Mouse (Mus musculus) adrenal gland, adult 2 months (tissue): ENCODE measurements around the gene Haus4. TPM values are rescaled to one million over a fixed set of nuclear protein-coding genes. Genes with fewer than 3 reads are reported as not detected.

Experiments used
- DNase-seq: peaks from one replicate; pipeline ENCODE4 v3.0.0; 2021
- polyA plus RNA-seq: library from polyadenylated mRNA; depleted of rRNA; stranded (reverse); fragments of >200 nt; gene quantifications from 2 replicates; pipeline ENCODE4 v1.2.3, GENCODE M21; 2012
- total RNA-seq, 2 experiments: library from RNA; stranded (reverse); gene quantifications; 2 replicates each; pipeline ENCODE4 v1.2.3; 2021

Gene Haus4
- total and polyA plus RNA-seq, 3 experiments = 13.9 to 26.6 (median 21.0) TPM

DNA sequence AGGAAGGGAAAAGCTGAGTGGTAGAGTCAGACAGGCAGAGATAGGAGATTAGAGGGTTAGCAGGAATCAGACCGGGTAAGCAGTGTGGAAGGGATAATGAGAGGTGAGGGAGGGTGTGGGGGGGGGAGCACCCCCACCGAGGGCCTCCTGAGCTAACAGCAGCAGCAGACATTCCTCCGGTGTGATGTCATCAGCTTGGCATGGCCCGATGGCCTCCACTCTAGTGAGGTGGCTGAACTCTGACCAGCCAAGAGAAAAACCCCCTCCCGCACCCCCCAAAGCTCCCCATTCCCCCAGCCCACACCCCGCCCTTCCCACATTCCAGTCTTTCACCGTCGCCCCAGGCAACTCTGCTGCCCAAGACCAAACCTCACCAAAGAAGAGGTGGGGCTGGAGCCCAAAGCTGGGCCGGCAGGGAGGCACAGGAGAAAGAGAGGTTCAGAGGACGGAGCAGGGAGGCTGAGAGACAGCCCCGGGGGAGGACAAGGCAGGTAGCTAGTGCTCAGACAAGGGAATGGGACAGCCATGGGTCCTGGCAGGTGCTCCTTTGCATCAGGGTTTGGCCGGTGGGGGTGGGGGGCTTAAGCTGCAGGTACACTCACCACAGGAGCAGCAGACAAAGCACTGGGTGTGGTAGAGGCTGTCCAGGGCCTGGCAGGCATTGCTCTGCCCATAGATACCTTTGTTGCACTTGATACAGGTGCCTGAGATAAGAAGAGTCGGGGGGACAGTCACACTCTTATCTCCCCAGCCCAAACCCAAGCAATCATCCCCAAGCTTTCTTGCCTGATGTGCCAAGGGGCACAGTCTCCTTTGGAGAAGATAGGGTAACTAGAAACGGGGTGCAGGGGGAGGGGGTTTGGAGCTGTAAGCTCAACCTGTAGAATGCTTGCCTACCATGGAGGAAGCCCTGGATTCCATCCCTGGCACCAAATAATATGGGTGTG is 18.6 kb upstream of the Haus4 start:
- peak; percentile 82 for DNase-seq

DNA sequence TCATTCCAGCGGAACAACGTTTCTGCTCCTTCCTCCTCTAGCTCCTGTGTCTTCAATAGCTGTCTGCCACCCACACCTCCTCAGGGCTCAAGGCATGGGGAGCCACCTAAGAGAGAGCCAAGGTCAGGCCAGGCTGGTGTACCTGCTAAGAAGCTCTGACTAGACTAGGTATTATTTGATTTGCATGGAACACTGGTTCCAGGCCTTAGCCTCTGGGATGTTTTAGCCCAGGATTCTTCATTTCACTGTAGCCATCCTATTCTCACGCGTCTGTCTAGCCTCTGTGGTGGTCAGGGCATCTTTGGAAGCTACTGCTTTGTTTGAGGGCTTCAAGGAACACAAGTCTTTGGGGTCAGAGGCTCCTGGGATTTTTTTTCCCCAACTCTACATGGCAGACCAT is 17.7 kb upstream of the Haus4 start:
- DNase-seq = no peak

DNA sequence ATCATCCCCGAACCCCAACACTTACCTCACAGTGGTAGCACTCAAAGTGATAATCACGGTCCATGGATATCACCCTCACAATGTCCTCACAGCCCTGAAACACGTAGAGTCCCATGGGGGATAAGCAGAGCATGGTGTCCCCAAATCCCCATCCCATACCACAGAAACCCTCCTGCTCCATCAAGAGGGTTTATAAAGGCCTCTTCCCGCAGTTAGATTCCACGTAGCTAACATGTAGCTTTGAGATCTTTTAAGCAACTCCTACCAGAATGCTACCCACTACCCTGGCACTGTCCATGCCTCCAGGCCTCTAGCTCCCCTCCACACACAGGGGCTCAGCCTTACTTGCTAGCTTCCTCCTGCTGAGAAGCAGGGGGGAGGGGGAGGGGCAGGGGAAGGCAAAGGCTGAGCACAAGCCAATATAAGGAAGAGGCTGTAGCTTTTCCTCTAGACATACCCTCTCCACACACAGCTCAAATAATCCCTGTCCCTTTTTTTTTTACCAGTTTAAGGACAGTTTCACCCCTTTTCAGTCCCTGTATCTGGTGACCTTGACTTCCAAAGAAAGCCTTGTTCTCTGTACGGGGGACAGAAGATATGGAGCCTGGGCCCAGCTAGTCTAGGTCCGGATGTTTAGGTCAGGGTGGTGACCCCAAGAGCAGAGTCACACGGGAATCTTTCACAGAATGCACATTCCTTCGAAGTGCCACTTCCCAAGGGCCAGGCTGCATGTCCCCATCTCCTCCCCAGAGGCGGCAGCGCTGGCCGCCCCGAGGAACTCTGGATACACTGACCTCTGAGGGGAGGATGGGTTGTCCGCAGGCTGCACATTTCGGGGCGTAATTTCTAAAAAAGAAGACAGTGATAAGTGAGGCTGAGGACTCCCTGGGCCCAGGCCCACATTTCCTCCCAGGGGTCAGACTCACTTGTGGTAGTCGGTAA is 15.3 kb upstream of the Haus4 start:
- no peak for DNase-seq

DNA sequence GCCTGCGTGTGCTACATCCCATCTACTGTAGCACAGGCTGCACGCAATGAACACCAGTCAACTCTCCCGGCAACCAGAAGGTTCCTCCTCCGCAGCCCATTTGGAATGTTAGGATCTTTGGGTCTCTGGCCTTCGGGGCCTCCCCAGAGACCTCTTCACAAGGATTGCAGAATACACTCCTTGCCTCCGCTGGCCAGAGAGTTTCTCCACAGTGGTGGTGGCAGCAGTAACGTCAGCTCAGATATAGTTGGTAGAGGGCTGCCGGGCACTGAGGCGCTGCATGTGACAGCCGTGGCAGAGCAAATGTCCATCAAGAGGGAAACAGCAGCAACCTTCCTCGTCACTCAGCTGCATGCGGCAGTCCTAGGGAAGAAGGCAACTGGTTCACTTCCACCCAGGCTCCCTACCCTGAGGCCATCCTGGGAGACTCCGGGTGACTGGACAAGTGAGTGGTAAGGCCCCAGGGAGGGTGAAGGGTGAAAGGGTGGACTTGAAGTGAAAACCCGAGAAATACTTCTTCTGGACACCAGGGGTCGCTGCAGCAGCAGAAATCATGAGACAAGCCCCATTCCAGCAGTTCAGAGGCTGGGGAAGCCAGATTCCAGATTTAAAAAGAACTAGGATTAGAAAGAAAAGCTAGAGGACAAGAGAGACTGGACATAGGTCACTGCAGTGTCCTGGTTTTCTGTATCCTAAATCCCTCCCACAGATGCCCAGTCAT is 14.4 kb upstream of the Haus4 start:
- peak; percentile 79 for DNase-seq

DNA sequence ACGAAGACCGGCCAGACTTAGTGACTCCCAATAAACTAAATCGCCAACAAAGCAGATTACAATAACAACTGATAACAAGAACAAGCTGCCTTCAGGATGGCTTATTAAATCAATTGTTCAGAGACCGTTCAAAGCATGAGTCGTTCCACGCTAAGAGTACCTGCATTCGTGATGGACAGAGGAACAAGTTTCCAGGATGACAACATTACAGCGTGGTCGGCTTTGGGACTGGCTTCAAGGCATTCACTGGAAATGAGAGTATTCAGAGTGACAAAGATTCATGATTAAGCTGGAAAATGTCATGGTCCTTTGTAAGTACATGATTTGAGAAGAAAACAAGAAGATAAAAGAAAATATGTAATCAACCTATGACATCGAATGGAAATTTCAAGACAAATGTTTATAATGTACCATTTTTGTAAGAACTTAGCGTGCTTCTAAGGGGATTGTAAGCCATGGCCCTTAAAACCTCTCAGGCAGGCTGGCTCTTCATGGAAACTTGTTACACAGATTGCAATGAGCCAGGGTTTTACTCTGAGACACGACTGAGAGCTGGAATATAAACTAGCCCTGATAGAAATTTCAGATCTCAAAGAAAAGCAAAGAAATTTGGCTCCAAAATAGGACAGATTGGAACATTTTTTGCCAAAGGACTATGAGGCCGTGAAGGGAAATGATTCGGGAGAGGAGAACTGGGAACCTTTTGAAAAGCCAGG is 6.3 kb upstream of the Haus4 start:
- DNase-seq = peak; percentile 42

DNA sequence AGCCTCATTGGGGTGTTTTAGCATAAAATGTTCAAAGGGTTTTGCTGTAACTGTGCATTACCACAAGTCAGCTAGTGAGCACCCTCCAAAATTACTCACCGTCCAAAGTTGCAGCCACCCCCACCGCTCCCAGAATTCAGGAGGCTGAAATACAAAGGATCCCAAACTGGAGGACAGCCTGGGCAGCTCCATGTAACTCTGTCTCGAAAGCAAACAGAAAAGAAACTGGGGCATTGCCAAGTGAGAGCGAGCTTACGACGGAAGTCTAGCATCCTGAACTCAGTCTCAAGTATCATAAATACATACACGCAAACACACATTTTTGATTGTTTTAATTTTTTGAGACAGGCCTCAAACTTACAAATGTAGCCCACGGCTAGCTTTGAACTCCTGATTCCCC is 2.9 kb upstream of the Haus4 start:
- DNase-seq = no peak

DNA sequence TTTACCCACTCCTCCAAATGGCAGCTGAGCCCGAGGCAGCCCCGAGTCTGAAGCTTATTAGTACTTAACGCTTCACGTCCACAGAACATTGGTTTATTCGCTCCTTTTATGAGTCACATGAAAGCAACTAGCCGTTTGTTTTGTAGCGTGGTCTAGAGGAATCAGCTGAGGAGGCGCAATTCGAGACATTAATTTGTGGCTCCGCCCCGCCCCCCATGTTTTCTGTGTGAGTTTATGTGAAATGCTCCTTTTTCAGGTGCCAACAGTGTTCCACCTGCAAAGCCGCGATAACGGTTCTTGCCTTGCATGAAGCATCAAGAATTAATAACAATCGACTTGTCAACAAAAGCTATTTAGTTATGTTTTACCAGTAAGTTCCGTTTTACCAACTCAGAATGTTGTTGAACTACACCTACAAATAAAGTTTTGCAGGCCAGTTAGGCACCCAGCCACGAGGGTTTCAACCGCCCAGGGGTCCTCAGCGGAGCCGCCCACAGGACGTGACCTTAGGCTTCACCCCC is 902 bp downstream of the Haus4 start:
- no peak for DNase-seq

DNA sequence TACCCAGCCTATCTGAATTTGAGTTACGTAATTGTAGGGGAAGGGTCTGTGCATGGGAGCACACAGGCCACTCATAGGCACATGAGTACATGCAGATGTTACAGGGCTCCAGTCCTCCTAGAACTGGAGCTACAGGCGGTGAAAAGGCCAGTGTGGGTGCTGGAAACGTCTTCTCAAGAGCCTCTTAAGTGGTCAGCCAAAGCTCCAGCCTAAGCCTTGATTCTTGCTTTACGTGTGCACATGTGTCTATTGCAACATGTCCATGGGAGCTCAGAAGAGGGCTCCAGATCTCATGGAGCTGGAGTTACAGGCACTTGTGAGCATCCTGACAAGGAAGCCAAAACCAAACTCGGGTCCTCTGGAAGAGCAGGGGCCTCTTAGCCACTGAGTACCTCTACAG is 9.7 kb downstream of the Haus4 start:
- no peak for DNase-seq

DNA sequence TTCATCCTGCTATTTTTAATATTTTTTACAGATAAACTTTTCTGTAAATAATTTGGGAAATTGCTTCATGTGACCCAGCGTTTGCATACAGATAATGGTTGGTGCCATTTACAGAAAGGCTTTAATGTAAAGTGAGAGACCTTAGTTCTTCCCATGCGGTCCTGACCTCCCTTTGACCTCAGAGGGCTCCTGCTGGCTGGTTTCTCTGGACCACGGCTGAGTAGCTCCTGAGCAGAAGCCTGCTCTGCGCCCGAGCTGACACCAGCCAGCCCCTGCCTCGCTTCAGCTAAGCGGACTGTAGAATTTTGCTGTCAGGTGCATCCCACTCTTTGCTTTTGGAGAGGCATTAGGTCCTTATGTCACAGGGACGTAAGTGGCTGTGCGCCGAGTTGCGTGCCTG is 13.6 kb downstream of the Haus4 start:
- no peak for DNase-seq

DNA sequence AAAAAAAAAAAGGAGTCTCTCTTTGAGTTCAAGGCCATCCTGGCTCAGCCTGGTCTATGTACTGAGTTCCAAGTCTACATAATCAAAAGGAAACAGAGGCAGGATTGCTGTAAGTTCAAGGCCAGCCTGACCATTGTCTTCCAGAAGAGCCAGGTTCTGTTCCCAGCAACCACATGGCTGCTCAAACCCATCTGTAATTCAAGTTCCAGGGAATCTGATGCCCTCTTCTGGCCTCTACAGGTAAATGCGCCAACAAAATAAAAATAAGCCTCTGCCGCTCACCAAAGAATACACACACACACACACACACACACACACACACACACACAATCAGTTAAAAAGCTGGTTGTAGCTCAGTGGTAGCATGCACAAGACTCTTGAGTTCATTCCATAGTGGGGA is 15.8 kb downstream of the Haus4 start:
- no peak for DNase-seq

DNA sequence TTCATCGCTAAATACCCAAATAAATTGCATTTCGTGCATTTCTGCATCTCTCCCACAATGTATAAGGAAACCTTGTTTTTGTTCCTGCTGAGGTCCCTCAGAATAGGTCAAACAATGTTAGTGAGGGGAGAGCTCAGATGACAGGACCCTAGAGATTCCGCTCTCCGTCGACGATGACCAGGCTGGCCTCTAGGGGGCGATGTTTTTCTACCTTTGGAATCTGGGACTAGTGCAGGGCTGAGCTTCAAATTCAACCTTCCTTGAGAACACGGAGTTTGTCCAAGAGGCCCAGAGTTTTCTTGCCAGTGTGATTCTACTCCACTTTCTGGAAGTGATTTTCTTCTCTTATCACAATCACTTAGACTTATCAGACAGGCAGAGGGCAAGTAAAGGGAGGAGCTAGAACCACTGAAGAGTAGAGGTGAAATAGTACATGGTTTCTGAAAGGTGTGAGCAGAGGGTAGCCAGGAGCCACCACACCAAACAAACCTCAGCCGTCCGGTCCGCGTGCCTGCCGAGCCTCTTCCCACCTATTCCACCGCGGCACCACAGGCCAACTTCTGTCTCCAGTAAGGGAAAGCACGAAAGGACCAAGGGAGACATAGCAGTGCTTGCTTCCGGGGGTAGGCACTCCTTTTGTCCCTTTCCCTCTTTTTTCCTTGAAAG is 25.8 kb downstream of the Haus4 start:
- DNase-seq = peak; percentile 82

DNA sequence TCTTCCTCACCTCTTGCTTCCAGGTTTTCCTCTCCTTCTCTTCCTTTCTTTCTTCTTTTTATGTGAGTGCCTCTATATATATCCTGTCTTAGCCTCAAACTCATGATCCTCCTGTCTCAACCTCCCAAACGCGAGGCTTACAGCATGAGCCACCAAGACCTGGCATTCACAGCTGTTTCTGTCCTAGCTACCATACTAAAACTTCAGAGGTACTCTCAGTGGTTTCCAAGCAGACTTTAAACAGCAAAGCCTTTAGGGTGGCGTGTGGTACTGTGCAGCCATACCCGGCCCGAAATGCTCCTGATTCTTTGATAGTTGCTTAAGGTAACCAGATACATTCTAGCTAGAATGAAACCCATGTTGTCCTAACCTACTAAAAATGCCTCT is 26.4 kb downstream of the Haus4 start:
- no peak for DNase-seq

DNA sequence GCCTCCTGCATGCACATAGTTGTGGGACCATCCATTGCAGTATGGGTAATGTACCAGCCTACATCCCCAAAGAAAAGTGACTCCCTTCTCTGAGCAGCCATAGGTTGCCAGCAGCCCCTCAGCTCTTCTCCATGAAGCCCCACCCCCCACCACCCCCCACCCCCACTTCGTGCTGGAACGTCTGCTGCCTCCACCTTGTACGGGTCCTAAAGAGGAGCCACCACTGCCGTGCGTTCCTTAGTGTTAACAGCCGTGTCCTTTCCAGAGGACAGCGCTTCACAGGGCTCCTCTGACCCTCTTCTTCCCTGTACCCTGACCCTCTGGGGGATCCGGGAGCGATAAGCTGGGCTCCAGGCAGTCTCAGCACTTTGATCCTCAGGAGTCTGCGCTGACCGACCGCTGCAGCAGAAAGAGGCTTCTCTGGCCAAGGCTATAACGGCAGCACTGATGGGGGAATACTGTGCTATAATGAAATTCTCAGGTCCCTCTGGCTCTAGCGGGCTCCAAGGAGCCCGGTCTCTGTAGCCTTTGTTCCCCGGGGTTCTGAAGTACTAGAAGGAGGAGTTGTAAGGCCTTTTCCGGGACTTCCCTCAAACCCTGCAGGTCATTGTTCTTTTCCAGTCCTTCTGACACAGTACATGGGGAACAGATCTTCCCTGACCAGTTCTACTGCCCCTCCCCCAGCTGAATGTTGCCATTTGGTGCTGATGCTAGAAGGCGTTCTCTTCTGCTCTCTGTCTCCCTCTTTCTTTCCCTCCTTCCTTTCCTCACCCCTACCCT is 27.0 kb downstream of the Haus4 start:
- peak; percentile 25 for DNase-seq

DNA sequence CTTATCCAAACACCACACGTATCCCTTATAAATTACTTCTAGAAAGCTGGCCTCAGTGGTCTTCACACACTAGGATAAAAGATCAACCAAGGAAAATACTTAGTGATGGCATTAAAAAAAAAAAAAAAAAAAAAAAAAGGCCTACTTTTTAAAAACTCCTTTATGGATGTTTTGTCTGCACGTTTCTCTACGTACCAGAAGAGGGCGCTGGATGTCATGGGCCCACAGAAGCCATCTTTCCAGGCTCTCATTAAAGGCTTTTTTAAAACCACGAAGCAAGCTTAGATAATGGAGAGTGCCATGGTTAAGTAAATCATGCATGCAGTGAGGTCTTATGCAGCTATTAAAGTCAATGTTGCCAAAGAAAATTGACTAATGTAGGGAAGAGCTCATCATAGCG is 30.8 kb downstream of the Haus4 start:
- DNase-seq = no peak

DNA sequence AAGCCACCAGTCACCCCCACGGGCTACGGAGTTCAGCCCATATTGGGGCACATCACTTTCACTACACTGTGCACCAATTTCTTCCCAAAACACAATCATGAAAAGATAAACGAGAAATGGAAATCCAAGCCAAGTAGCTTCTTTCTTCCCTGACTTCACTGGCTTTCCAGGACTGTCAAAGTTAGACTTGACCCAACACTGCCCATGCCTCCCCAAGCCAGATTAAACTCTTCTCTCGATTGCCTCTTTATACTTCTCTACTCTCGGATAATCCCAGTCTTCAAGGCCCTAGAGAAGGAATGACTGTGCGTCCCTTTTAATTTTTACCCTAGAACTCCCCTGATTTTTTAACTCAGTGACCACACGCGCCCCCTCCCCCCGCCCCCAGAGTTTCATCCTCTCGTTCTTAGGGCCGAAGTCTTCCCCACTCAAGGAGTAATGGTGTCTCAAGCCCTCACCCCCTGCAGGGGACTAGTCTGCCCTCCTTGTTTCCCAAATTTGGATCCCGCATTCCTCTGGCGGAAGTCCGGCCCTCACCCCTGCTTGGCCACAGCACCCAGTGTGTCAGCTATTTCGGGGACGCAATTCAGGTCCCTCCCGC is 37.6 kb downstream of the Haus4 start:
- no peak for DNase-seq

DNA sequence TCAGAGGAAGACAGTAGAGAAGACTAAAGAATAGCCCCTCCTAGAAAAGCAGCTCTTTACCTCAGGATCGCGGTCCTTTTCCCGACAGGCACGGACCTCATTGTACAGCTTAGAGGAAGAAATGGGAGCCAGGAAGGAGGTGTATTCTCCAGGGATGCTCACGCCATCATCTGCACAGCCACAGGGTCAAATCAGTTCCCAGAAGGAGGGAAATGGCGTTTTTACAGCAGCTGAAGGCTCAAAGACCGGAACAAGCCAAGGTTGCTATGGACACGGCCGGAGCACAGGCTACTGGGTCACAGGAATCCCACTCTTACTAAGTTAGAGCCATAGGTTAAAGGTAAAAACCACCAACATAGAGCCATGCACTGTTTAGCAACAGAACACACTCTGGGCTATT is 44.6 kb downstream of the Haus4 start:
- DNase-seq = no peak

DNA sequence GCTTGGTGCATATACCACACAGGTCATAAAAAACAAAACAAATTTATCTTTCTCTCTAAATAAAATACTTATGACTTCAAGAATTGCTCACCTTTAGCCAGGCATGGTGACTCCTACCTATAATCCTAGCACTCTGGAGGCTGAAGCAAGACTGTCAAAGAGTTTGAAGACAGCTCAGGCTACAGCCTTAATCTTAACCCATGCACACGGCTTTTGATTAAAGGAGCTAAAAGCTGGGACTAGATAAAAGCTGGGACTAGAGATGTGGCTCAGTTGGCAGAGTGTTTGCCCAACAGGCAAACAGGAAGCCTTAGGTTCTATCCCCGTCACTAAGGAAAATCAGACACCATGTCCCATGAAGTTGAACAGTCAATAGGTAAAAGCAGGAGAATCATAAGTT is 51.3 kb downstream of the Haus4 start:
- no peak for DNase-seq

DNA sequence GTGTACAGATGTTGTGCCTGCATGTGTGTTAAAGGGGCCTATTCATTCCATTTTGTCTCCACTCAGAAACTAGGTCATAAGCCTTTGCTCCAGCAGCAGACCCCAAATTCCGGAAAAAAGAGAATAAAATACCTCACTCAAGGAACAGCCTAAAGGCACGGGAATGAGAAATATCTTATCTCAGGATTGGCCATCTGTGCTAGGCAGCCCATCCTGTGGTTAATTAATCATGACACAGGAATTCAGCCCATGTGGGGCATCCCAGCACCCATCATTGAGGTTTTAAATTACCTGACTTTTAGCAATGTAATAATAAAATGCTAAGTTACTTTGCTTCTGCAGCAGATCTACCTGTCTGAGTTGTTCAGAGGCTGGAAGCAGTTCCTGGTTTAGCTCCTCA is 53.1 kb downstream of the Haus4 start:
- no peak for DNase-seq

DNA sequence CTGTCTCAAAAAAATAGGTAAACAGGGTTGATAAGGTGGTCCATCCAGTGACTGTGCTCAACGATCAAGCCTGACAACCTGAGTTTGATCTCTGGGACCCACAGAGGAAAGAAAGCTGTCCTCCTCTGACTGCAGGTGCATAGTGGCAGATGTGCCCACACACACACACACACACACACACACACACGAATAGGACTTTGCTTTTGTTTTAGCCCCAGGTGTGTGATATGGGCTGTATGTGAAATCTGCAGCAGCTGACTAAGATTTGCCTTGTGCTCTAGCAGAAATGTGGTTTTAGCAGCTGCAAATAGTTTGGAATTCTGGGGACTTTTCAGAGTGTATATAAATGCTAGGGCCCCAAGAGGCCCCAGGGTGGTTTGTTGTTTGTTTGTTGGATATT is 55.1 kb downstream of the Haus4 start:
- DNase-seq = no peak

DNA sequence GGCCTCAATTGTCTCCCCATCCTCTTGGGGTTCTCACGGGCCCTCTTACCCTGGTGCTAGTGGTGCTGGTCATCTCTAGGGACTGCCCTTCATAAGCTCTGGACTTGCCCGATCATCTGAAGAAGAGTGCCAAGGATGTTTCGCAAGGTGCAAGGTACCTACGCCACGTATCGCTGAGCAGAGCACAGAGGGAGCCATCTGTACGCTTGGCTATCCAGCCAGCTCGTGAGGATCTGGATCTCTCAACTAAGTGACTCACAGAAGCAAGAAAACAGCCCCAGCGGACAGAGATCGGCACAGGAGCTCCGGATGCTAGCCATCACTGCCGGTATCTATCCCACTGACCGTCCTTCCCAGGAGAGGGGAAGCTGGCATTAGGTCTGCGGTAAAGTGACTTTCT is 57.7 kb downstream of the Haus4 start:
- no peak for DNase-seq
